Mouse (Mus musculus): ENCODE results near the gene Zic4. TPM values are rescaled to one million over a fixed set of nuclear protein-coding genes. Genes with fewer than 3 reads are reported as not detected.

Zic4 gene
- polyA plus RNA-seq, 1 experiment from 2014 or later: not detected

- H3K4me2 ChIP-seq (ENCODE audit: low read depth, low read length): no peak overlapping the region
- no peak overlapping the region for H3K27ac ChIP-seq (ENCODE audit: low read length)
- no peak for ATAC-seq (ENCODE audit: low read depth)
- no peaks in the 10 kb centered on the region for H3K36me3 ChIP-seq (ENCODE audit: control insufficient read depth, insufficient read depth)
- peaks cover 99% of the 10 kb centered on the region for H3K27me3 ChIP-seq (ENCODE audit: control insufficient read depth, insufficient read depth, low read depth, low read length)
- no peaks in the 10 kb centered on the region for H3K9me3 ChIP-seq (replicated peaks; ENCODE audit: control insufficient read depth, low read length)
- H3K4me3 ChIP-seq (ENCODE audit: low read depth, low read length): no peak overlapping the region
- no peaks in the 10 kb centered on the region for H3K4me1 ChIP-seq (ENCODE audit: control insufficient read depth, low read depth, low read length)
- H3K9ac ChIP-seq (ENCODE audit: low read depth, low read length): no peak overlapping the region
- WGBS (ENCODE audit: insufficient replicate concordance): 4% methylated on average over 24 of the region's 24 CpGs
Observed at GRCm38 (mm10) chr9:91382471-91383255, 20.4 kb downstream of the Zic4 start.

- H3K27ac ChIP-seq (ENCODE audit: low read length): no peak overlapping the region
- H3K36me3 ChIP-seq (ENCODE audit: control insufficient read depth, insufficient read depth): no peaks in the 10 kb centered on the region
- H3K4me3 ChIP-seq (ENCODE audit: low read depth, low read length): no peak overlapping the region
- ATAC-seq (ENCODE audit: low read depth): no peak
- no peaks in the 10 kb centered on the region for H3K4me1 ChIP-seq (ENCODE audit: control insufficient read depth, low read depth, low read length)
- no peaks in the 10 kb centered on the region for H3K9me3 ChIP-seq (replicated peaks; ENCODE audit: control insufficient read depth, low read length)
- 2% methylated on average over 28 of the region's 28 CpGs for WGBS (ENCODE audit: insufficient replicate concordance)
- H3K4me2 ChIP-seq (ENCODE audit: low read depth, low read length): no peak overlapping the region
- no peak overlapping the region for H3K9ac ChIP-seq (ENCODE audit: low read depth, low read length)
- H3K27me3 ChIP-seq (ENCODE audit: control insufficient read depth, insufficient read depth, low read depth, low read length): peaks cover 96% of the 10 kb centered on the region
Observed at GRCm38 (mm10) chr9:91383441-91384135, 21.4 kb downstream of the Zic4 start.

- Histone ChIP-seq H3K36me3 (ENCODE audit: control insufficient read depth, insufficient read depth) (no peaks in the 10 kb centered on the region), H3K27ac (ENCODE audit: low read length) (no peak overlapping the region), H3K27me3 (ENCODE audit: control insufficient read depth, insufficient read depth, low read depth, low read length) (peaks cover 93% of the 10 kb centered on the region), H3K9ac (ENCODE audit: low read depth, low read length) (no peak overlapping the region), H3K4me2 (ENCODE audit: low read depth, low read length) (no peak overlapping the region), H3K4me3 (ENCODE audit: low read depth, low read length) (no peak overlapping the region), H3K9me3 (replicated peaks; ENCODE audit: control insufficient read depth, low read length) (no peaks in the 10 kb centered on the region), H3K4me1 (ENCODE audit: control insufficient read depth, low read depth, low read length) (no peaks in the 10 kb centered on the region)
- ATAC-seq (ENCODE audit: low read depth): no peak
- 0% methylated on average over 30 of the region's 30 CpGs for WGBS (ENCODE audit: insufficient replicate concordance)
Observed at GRCm38 (mm10) chr9:91384136-91384500, 21.9 kb downstream of the Zic4 start.

GRCm38 (mm10) chr9:91384693-91385560 is 22.7 kb downstream of the Zic4 start:
- H3K9me3 ChIP-seq (replicated peaks; ENCODE audit: control insufficient read depth, low read length): no peaks in the 10 kb centered on the region
- no peak overlapping the region for H3K4me2 ChIP-seq (ENCODE audit: low read depth, low read length)
- H3K36me3 ChIP-seq (ENCODE audit: control insufficient read depth, insufficient read depth): no peaks in the 10 kb centered on the region
- no peak overlapping the region for H3K27ac ChIP-seq (ENCODE audit: low read length)
- H3K4me1 ChIP-seq (ENCODE audit: control insufficient read depth, low read depth, low read length): no peaks in the 10 kb centered on the region
- no peak for ATAC-seq (ENCODE audit: low read depth)
- 6% methylated on average over 4 of the region's 4 CpGs for WGBS (ENCODE audit: insufficient replicate concordance)
- H3K9ac ChIP-seq (ENCODE audit: low read depth, low read length): no peak overlapping the region
- H3K4me3 ChIP-seq (ENCODE audit: low read depth, low read length): no peak overlapping the region
- peaks cover 93% of the 10 kb centered on the region for H3K27me3 ChIP-seq (ENCODE audit: control insufficient read depth, insufficient read depth, low read depth, low read length)

- Histone ChIP-seq H3K27me3 (ENCODE audit: control insufficient read depth, insufficient read depth, low read depth, low read length) (peaks cover 91% of the 10 kb centered on the region), H3K9ac (ENCODE audit: low read depth, low read length) (no peak overlapping the region), H3K4me2 (ENCODE audit: low read depth, low read length) (no peak overlapping the region), H3K9me3 (replicated peaks; ENCODE audit: control insufficient read depth, low read length) (no peaks in the 10 kb centered on the region), H3K36me3 (ENCODE audit: control insufficient read depth, insufficient read depth) (no peaks in the 10 kb centered on the region), H3K4me1 (ENCODE audit: control insufficient read depth, low read depth, low read length) (no peaks in the 10 kb centered on the region), H3K27ac (ENCODE audit: low read length) (no peak overlapping the region), H3K4me3 (ENCODE audit: low read depth, low read length) (no peak overlapping the region)
- no peak for ATAC-seq (ENCODE audit: low read depth)
- 5% methylated on average over 7 of the region's 8 CpGs for WGBS (ENCODE audit: insufficient replicate concordance)
Observed at GRCm38 (mm10) chr9:91385561-91386430, 23.6 kb downstream of the Zic4 start.

GRCm38 (mm10) chr9:91386502-91386890 is 24.3 kb downstream of the Zic4 start:
- Histone ChIP-seq H3K27ac (ENCODE audit: low read length) (no peak overlapping the region), H3K36me3 (ENCODE audit: control insufficient read depth, insufficient read depth) (no peaks in the 10 kb centered on the region), H3K4me1 (ENCODE audit: control insufficient read depth, low read depth, low read length) (no peaks in the 10 kb centered on the region), H3K4me3 (ENCODE audit: low read depth, low read length) (no peak overlapping the region), H3K9me3 (replicated peaks; ENCODE audit: control insufficient read depth, low read length) (no peaks in the 10 kb centered on the region), H3K4me2 (ENCODE audit: low read depth, low read length) (no peak overlapping the region), H3K9ac (ENCODE audit: low read depth, low read length) (no peak overlapping the region), H3K27me3 (ENCODE audit: control insufficient read depth, insufficient read depth, low read depth, low read length) (peaks cover 85% of the 10 kb centered on the region)
- no peak for ATAC-seq (ENCODE audit: low read depth)
- WGBS (ENCODE audit: insufficient replicate concordance): 1% methylated on average over 17 of the region's 17 CpGs

- Histone ChIP-seq H3K9me3 (replicated peaks; ENCODE audit: control insufficient read depth, low read length) (no peaks in the 10 kb centered on the region), H3K27ac (ENCODE audit: low read length) (no peak overlapping the region), H3K9ac (ENCODE audit: low read depth, low read length) (no peak overlapping the region), H3K4me3 (ENCODE audit: low read depth, low read length) (no peak overlapping the region), H3K4me2 (ENCODE audit: low read depth, low read length) (no peak overlapping the region), H3K36me3 (ENCODE audit: control insufficient read depth, insufficient read depth) (no peaks in the 10 kb centered on the region), H3K27me3 (ENCODE audit: control insufficient read depth, insufficient read depth, low read depth, low read length) (peaks cover 81% of the 10 kb centered on the region), H3K4me1 (ENCODE audit: control insufficient read depth, low read depth, low read length) (no peaks in the 10 kb centered on the region)
- WGBS (ENCODE audit: insufficient replicate concordance): 2% methylated on average over 31 of the region's 31 CpGs
- ATAC-seq (ENCODE audit: low read depth): no peak
Observed at GRCm38 (mm10) chr9:91386891-91387739, 24.9 kb downstream of the Zic4 start.

- no peaks in the 10 kb centered on the region for H3K4me1 ChIP-seq (ENCODE audit: control insufficient read depth, low read depth, low read length)
- no peaks in the 10 kb centered on the region for H3K9me3 ChIP-seq (replicated peaks; ENCODE audit: control insufficient read depth, low read length)
- H3K27ac ChIP-seq (ENCODE audit: low read length): no peak overlapping the region
- H3K9ac ChIP-seq (ENCODE audit: low read depth, low read length): no peak overlapping the region
- under 1% methylated on average over 5 of the region's 5 CpGs for WGBS (ENCODE audit: insufficient replicate concordance)
- no peak for ATAC-seq (ENCODE audit: low read depth)
- no peaks in the 10 kb centered on the region for H3K36me3 ChIP-seq (ENCODE audit: control insufficient read depth, insufficient read depth)
- peaks cover 79% of the 10 kb centered on the region for H3K27me3 ChIP-seq (ENCODE audit: control insufficient read depth, insufficient read depth, low read depth, low read length)
- no peak overlapping the region for H3K4me2 ChIP-seq (ENCODE audit: low read depth, low read length)
- H3K4me3 ChIP-seq (ENCODE audit: low read depth, low read length): no peak overlapping the region
Observed at GRCm38 (mm10) chr9:91387740-91388080, 25.5 kb downstream of the Zic4 start.
